Mouse (Mus musculus) naive thymus-derived CD4-positive, alpha-beta T cell, adult 5 months (primary cell): ENCODE measurements around the gene Ctps2. TPM values are rescaled to one million over a fixed set of nuclear protein-coding genes. Genes with fewer than 3 reads are reported as not detected.

ENCODE experiments used
- polyA plus RNA-seq: library from polyadenylated mRNA; unstranded; fragments of 100-300 nt; shearing (Covaris generic); gene quantifications from one replicate; pipeline ENCODE4 v1.2.1, GENCODE M21; 2017

Ctps2 gene
- 238 TPM for polyA plus RNA-seq

DNA sequence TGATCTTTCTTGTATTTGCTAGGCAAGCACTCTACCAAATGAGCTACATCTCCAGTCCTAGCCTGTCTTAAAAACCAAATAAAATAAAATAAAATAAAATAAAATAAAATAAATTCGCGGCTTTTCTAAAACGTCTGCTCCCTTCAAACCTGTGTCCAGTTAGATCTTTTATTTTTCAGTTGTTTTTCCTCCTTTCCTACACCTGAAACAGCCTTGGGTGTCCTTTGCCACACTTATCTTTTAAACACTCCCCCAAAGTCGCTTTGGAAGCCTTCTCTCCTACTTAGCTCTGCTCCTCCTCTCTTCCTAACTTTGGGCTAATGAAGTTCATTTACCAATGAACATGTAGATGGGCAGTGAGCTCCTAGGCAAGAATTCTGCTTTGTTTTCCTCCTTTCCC is at the start of gene Ctps2:
TSS of gene Ctps2 (plus strand) at position 301 of the 400 bp plus-strand sequence.

DNA sequence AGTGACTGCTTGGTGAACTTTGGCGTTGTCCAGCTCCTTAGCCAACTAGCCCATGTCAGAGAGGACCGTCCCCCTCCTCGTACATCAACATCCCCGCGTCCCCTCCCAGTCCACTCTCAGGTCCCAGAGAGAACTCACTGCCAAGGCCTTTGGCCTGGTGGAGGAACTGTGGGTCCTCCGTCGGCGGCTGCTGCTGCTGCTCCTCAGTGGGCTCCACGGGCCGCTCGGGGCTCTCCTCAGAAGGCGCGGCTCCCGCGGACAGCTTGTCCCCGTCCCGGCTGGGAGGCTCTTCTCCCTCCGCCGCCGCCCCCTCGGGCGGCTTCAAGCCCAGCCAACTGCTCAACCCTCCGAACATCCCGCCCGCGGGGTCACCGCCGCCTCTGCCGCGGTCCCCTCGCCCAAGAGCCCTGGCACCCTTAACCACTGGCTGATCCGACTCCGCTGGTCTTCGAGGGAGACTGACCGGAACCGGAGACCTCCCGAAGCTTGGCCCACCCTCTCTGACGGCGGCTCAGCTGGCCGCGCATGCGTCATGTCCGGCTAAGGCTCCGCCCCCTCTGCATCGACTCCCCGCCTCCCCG is 13.0 kb upstream of the Ctps2 start, which contains the start of gene Syap1:
TSS of gene Syap1 (minus strand) at position 517 of the 581 bp plus-strand sequence.

DNA sequence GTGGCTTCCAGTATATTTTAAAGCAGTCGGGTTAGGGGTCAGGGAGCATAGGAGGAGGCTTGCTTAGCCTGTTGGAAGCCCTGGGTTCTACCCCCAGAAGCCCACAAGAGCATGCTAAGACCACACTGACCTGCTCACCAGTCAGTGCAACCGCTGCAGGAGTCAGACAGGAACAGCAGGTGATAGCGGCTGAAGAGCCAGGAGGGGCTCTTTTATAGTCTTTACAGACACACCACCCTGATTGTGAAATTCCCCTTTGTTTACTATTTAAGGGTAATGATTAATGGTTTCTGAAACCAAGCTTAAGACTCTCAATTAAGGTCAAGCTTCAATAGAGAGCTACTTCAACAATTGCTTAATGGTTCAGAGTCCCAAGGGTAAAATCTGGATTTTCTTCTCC is 63.3 kb downstream of the Ctps2 start, which contains the start of gene S100g:
TSS of gene S100g (minus strand) at position 217 of the 400 bp plus-strand sequence.

Other genes with a start within 250 kb of the Ctps2 start
- 211 TPM for gene Rbbp7, start 140.8 kb upstream of the Ctps2 start, polyA plus RNA-seq
- gene Txlng, start 71.8 kb upstream of the Ctps2 start, polyA plus RNA-seq = 17.2 TPM
- 43.4 TPM for gene Syap1, start 12.8 kb upstream of the Ctps2 start, polyA plus RNA-seq
- gene S100g, start 63.4 kb downstream of the Ctps2 start, polyA plus RNA-seq = 2.1 TPM